Mouse (Mus musculus) megakaryocyte, embryonic 14.5 days (primary cell): ENCODE measurements at regions not wholly inside any gene's neighbourhood (a gene's known extent, or its start where the extent isn't known, plus 50 kb on each side); places are given as distances from the start of the nearest gene placed in this dataset.

Source experiments
- FLI1 ChIP-seq: IDR thresholded peaks from 2 replicates; pipeline ENCODE4 v1.6.1; 2012; ENCODE audit warnings: low read length, inconsistent platforms, mixed read lengths
- GATA1 ChIP-seq: IDR thresholded peaks from 3 replicates; pipeline ENCODE4 v1.6.1; 2012; ENCODE audit warnings: mixed read lengths, low read length, inconsistent platforms, borderline replicate concordance

- no peak for TF ChIP-seq GATA1
- TF ChIP-seq FLI1 = no peak
These were observed 115.5 kb downstream of the Tomm20 start for GRCm38 (mm10) chr8:126830242-126830530.
